Mouse (Mus musculus): ENCODE results near the gene Ap5s1. TPM values are rescaled to one million over a fixed set of nuclear protein-coding genes. Genes with fewer than 3 reads are reported as not detected.
A peak's percentile ranks its signal among the peaks of the same experiment; 100 is the strongest.

Gene Ap5s1
- total and polyA plus RNA-seq, 3 experiments = 9.1 to 22.5 (median 9.9) TPM

DNA sequence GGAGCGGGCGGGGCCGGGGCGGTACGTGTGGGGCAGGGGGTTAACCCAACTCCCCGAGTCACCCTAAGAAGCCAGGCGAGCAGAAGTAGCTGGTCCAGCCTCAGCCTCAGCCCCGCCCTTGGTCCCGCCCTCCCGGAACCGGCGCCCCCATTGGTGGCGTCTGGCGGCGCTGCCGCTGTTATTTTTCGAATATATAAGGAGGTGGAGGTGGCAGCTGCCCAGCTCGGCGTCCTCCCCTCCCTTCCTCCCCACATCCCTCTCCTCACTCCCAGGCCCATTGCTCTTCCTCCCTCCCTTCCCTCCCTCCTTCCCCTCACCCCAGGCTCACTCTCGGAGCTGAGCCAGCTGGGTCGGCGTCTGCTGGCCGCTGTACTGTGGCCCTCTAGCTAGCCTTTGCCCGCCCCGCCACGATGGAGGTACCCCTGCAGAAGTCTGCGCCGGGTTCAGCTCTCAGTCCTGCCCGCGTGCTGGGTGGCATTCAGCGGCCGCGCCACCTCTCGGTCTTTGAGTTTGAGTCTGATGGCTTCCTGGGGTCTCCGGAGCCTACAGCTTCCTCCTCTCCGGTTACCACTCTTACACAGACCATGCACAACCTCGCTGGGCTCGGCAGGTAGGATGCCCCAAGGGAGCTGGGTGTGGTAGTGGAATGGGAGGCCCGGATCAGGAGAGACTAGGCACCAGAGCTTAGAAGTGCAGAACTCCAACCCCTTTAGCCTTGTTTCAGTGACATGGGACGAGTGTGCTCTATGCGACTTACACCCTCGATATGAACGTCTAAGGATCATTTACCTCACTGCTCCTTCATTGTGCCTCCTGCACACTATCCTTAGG lies 19.9 kb upstream of the Ap5s1 start, which contains the start of the genes Cdc25b and Spef1:
TSS of gene Cdc25b (plus strand) at position 179 of the 831 bp plus-strand sequence.
TSS of gene Spef1 (minus strand) at position 512 of the 831 bp plus-strand sequence.
- in situ Hi-C loops (cut with MboI; ENCODE audit: low pct_ligation_motif_present, low pct_unique_long_range_greater_than_20kb, low sequenced_read_pairs) (no loop called here), dilution Hi-C loops (cut with MboI; ENCODE audit: extremely low pct_ligation_motif_present, extremely low pct_unique_long_range_greater_than_20kb, low sequenced_read_pairs) (no loop called here)
- H3K79me2 ChIP-seq (replicated peaks; ENCODE audit: control insufficient read depth, extremely low read depth, insufficient read depth, poor library complexity, severe bottlenecking) = no peaks in the 10 kb centered on the region
- no peaks in the 10 kb centered on the region for H3K9me3 ChIP-seq (replicated peaks; ENCODE audit: low read length)
- H3K36me3 ChIP-seq (replicated peaks in 1 of 2; ENCODE audit: control insufficient read depth in 1 of 2, insufficient read depth in 1 of 2, low read length in 1 of 2) = peaks cover 0 to 10% of the 10 kb centered on the region in 2 experiments
- peaks cover 4% of the 10 kb centered on the region for H3K27me3 ChIP-seq (replicated peaks)
- H3K4me2 ChIP-seq (ENCODE audit: insufficient read depth, low read depth, poor library complexity, severe bottlenecking) = peak within 1 kb of the TSS; percentile 93
- H3K27ac ChIP-seq (ENCODE audit: insufficient read depth, low read depth) = no peak within 1 kb of the TSS
- peak within 1 kb of the TSS; percentile 46 to 82 (median 78) for H3K4me3 ChIP-seq (replicated peaks in 1 of 3; ENCODE audit: low read depth in 2 of 3, low read length in 2 of 3, poor library complexity in 1 of 3)
- peak within 1 kb of the TSS; percentile 65; the same call in 1 of the 2 replicates for H3K9ac ChIP-seq (ENCODE audit: insufficient read depth, low read depth)
- no peak for TF ChIP-seq PAX5 (IDR thresholded peaks at IDR 0.05; ENCODE audit: low read length)
- TF ChIP-seq ZMIZ1 (IDR thresholded peaks at IDR 0.05; ENCODE audit: low read depth, low read length) = 0 out of 2 replicates have a peak, but pooled peaks have one; percentile 31
- peak; percentile 56 for TF ChIP-seq ELF1 (IDR thresholded peaks at IDR 0.05; ENCODE audit: low read depth, low read length)
- no peak for TF ChIP-seq RAD21 (IDR thresholded peaks at IDR 0.05; ENCODE audit: low read depth, low read length)
- no peak for TF ChIP-seq CHD2 (IDR thresholded peaks at IDR 0.05; ENCODE audit: low read length)
- peak; percentile 80 for TF ChIP-seq POLR2A (IDR thresholded peaks at IDR 0.05; ENCODE audit: low read depth, low read length)
- no peak for TF ChIP-seq SMC3 (IDR thresholded peaks at IDR 0.05; ENCODE audit: low read depth, low read length)
- no peak for TF ChIP-seq ZC3H11A (IDR thresholded peaks at IDR 0.05; ENCODE audit: low read depth, low read length)
- no peak for TF ChIP-seq USF1 (IDR thresholded peaks at IDR 0.05; ENCODE audit: low read depth, low read length)
- TF ChIP-seq GABPA (IDR thresholded peaks at IDR 0.05; ENCODE audit: insufficient replicate concordance, low read depth, low read length) = no peak
- no peak for TF ChIP-seq ETS1 (conservative IDR thresholded peaks at IDR 0.05; ENCODE audit: low read depth, low read length)
- TF ChIP-seq MXI1 (IDR thresholded peaks at IDR 0.05; ENCODE audit: low read depth, low read length) = peak; percentile 27; the same call in 1 of the 2 replicates
- TF ChIP-seq EP300 (IDR thresholded peaks at IDR 0.05; ENCODE audit: low read length) = no peak
- no peak for TF ChIP-seq ZNF384 (IDR thresholded peaks at IDR 0.05; ENCODE audit: low read depth, low read length)
- no peak for TF ChIP-seq ZKSCAN1 (IDR thresholded peaks at IDR 0.05; ENCODE audit: borderline replicate concordance, low read depth, low read length)
- no peak for TF ChIP-seq JUND (conservative IDR thresholded peaks at IDR 0.05; ENCODE audit: low read depth, low read length)
- no peak for TF ChIP-seq IRF4 (IDR thresholded peaks at IDR 0.05; ENCODE audit: low read depth, low read length)
- no peak for TF ChIP-seq HCFC1 (IDR thresholded peaks at IDR 0.05; ENCODE audit: low read depth, low read length)
- TF ChIP-seq JUN (IDR thresholded peaks at IDR 0.05; ENCODE audit: insufficient read depth, low read depth, low read length) = no peak
- no peak for TF ChIP-seq NRF1 (IDR thresholded peaks at IDR 0.05; ENCODE audit: low read depth, low read length)
- peak; percentile 61; the same call in 1 of the 2 replicates for TF ChIP-seq TBP (conservative IDR thresholded peaks at IDR 0.05; ENCODE audit: low read depth, low read length)
- TF ChIP-seq SIN3A (IDR thresholded peaks at IDR 0.05; ENCODE audit: low read length) = peak; percentile 71; the same call in 1 of the 2 replicates
- no peak; the same call in 1 of the 2 replicates for TF ChIP-seq MAX (IDR thresholded peaks at IDR 0.05; ENCODE audit: low read length)
- no peak for TF ChIP-seq USF2 (conservative IDR thresholded peaks at IDR 0.05; ENCODE audit: low read depth, low read length)
- TF ChIP-seq KAT2A (IDR thresholded peaks at IDR 0.05; ENCODE audit: insufficient replicate concordance, low read length) = no peak
- no peak for TF ChIP-seq CHD1 (IDR thresholded peaks at IDR 0.05; ENCODE audit: low read depth, low read length)
- no peak for TF ChIP-seq POLR2AphosphoS2 (IDR thresholded peaks at IDR 0.05; ENCODE audit: low read depth, low read length)
- 0 out of 2 replicates have a peak, but pooled peaks have one; percentile 55 for TF ChIP-seq UBTF (IDR thresholded peaks at IDR 0.05; ENCODE audit: low read depth, low read length)
- no peak for TF ChIP-seq MEF2A (IDR thresholded peaks at IDR 0.05; ENCODE audit: borderline replicate concordance, low read depth, low read length)
- TF ChIP-seq CTCF (conservative IDR thresholded peaks at IDR 0.05 in 1 of 2, IDR thresholded peaks at IDR 0.05 in 1 of 2; ENCODE audit: low read depth in 2 of 2, low read length in 2 of 2) = no peak
- TF ChIP-seq MAZ (IDR thresholded peaks at IDR 0.05; ENCODE audit: low read depth, low read length) = no peak
- no peak for TF ChIP-seq MAFK (IDR thresholded peaks at IDR 0.05; ENCODE audit: insufficient replicate concordance, low read length)
- 0 out of 2 replicates have a peak, but pooled peaks have one; percentile 9 for TF ChIP-seq NELFE (IDR thresholded peaks at IDR 0.05; ENCODE audit: low read depth, low read length)
- TF ChIP-seq TCF12 (IDR thresholded peaks at IDR 0.05; ENCODE audit: low read depth, low read length) = no peak
- TF ChIP-seq BHLHE40 (IDR thresholded peaks at IDR 0.05; ENCODE audit: low read depth, low read length) = no peak
- TF ChIP-seq RCOR1 (conservative IDR thresholded peaks at IDR 0.05; ENCODE audit: low read depth, low read length) = no peak
- TF ChIP-seq MYC (IDR thresholded peaks at IDR 0.05; ENCODE audit: low read depth, low read length) = no peak
- no peak for TF ChIP-seq E2F4 (IDR thresholded peaks at IDR 0.05; ENCODE audit: insufficient replicate concordance, low read depth, low read length)
- peaks cover 23 to 51% of the 10 kb centered on the region in 2 experiments for H3K4me1 ChIP-seq (ENCODE audit: control insufficient read depth in 1 of 2, insufficient read depth in 2 of 2)
- DNase-seq (ENCODE audit: extremely low read depth) = peak; percentile 80

All from CH12.LX (cell line).